Comparison of ENCODE assay signal across 20 mouse cellular contexts in the genomic region with DNA sequence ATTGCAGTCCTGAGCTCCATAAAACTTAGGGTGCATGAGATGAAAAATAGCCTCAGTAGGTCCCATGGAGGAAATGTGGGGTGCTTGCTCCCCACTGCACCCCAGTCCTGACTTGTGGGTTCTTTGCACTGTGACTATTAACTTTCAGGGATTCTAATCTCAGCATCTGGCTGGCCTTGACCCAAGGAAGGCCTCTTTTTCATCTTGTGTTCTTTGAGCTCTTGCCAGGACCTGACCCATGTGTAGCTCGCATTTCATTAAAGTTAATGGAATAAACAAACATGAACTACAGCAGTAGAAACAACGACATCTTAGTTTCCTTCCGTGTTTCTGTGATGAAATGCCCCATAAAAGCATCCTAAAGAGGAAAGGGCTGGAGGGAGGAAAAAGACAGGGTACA.
DNase-seq lines count a peak whose midpoint lies in the region; ATAC-seq lines count a peak whose summit lies in the region.
"Had no signal": no experiment of that assay in that cellular context is flagged by ENCODE, and none has a peak within 500 bp of the region (broad histone marks: within the 10 kb centered on the region; RNA-seq: fewer than 3 reads in every experiment).

No protein-coding gene starts in this region.

- WGBS in kidney, embryonic 16.5 days = 30% methylated on average over 3 of the region's 3 CpGs

- H3K4me3 ChIP-seq in kidney, embryonic 16.5 days (ENCODE audit: low read length) = no peak overlapping the region
- H3K4me3 ChIP-seq: embryonic facial prominence, embryonic 15.5 days; erythroblast, embryonic 14.5 days; forebrain, embryonic 10.5 days; gastrocnemius, adult 2 months; heart, embryonic 13.5 days; hindbrain, embryonic 15.5 days had no signal

- peaks cover 7% of the 10 kb centered on the region; the same call in 1 of the 2 replicates for H3K4me1 ChIP-seq in kidney, embryonic 16.5 days (ENCODE audit: insufficient read depth, low read length)
- H3K4me1 ChIP-seq: embryonic facial prominence, embryonic 15.5 days; forebrain, embryonic 10.5 days; heart, embryonic 13.5 days had no signal

- peak; percentile 14 for DNase-seq in adrenal gland, adult 2 months
- DNase-seq in adrenal gland, adult 18-20 months (ENCODE audit: low spot score in 2 of 2) = no peak
- peak; percentile 9 for DNase-seq in kidney, postnatal 14 days
- peak; percentile 42 for DNase-seq in MN1 (ENCODE audit: low spot score)
- peak; percentile 10 to 35 for DNase-seq in adrenal gland, postnatal 36 days
- DNase-seq in cerebellum, adult 18-20 months = no peak
- DNase-seq: cerebellum, adult 8-10 months; cerebellum, postnatal 14 days; embryo, embryonic 11 days; gastrocnemius, adult 2 months; gastrocnemius, postnatal 25 days; heart, postnatal 36 days had no signal

- no peaks in the 10 kb centered on the region for H3K27me3 ChIP-seq in kidney, embryonic 16.5 days (ENCODE audit: insufficient read depth, low read length)
- H3K27me3 ChIP-seq: embryonic facial prominence, embryonic 15.5 days; heart, embryonic 13.5 days; hindbrain, embryonic 15.5 days had no signal

- H3K9me3 ChIP-seq in kidney, embryonic 16.5 days (ENCODE audit: low read length) = no peaks in the 10 kb centered on the region
- H3K9me3 ChIP-seq: embryonic facial prominence, embryonic 15.5 days; forebrain, embryonic 10.5 days; heart, embryonic 13.5 days; hindbrain, embryonic 15.5 days had no signal

- no peak for ATAC-seq in kidney, embryonic 16.5 days (ENCODE audit: low FRiP score, low TSS enrichment)
- ATAC-seq: forebrain, embryonic 14.5 days; Patski had no signal

- H3K4me2 ChIP-seq in kidney, embryonic 16.5 days (replicated peaks; ENCODE audit: low read depth, low read length) = no peak overlapping the region
- H3K4me2 ChIP-seq: embryonic facial prominence, embryonic 15.5 days; heart, embryonic 13.5 days; hindbrain, embryonic 15.5 days had no signal

- H3K27ac ChIP-seq in kidney, embryonic 16.5 days (ENCODE audit: low read length) = no peak overlapping the region
- H3K27ac ChIP-seq: embryonic facial prominence, embryonic 15.5 days; forebrain, embryonic 10.5 days; gastrocnemius, adult 2 months; heart, embryonic 13.5 days; hindbrain, embryonic 15.5 days had no signal

- no peak overlapping the region for H3K9ac ChIP-seq in kidney, embryonic 16.5 days (replicated peaks; ENCODE audit: low read length)
- H3K9ac ChIP-seq: embryonic facial prominence, embryonic 15.5 days; heart, embryonic 13.5 days; hindbrain, embryonic 15.5 days had no signal

- H3K36me3 ChIP-seq in kidney, embryonic 16.5 days (ENCODE audit: insufficient read depth, low read length) = no peaks in the 10 kb centered on the region
- H3K36me3 ChIP-seq: embryonic facial prominence, embryonic 15.5 days; forebrain, embryonic 10.5 days; heart, embryonic 13.5 days; hindbrain, embryonic 15.5 days had no signal

Comparison
In these comparisons a context has a peak if more than half of its experiments do, and no peak if none do; other contexts are left out.
1. DNase-seq: peak in adrenal gland, adult 2 months (single experiment), kidney, postnatal 14 days (single experiment), MN1 (single experiment) and adrenal gland, postnatal 36 days (2 of 2); none in adrenal gland, adult 18-20 months (0 of 2) and cerebellum, adult 18-20 months (0 of 2).